In genomic region chr17:75920240-75920639, GRCm38 (mm10) we compare ENCODE assay signal across 28 mouse cellular contexts.
"Had no signal": no experiment of that assay in that cellular context is flagged by ENCODE, and none has a peak within 500 bp of the region (broad histone marks: within the 10 kb centered on the region; RNA-seq: fewer than 3 reads in every experiment).

No protein-coding gene starts in this region.

- H3K9ac ChIP-seq: heart, embryonic 13.5 days; heart, embryonic 15.5 days; hindbrain, embryonic 13.5 days; hindbrain, embryonic 15.5 days; kidney, embryonic 15.5 days; limb, embryonic 13.5 days; limb, embryonic 15.5 days; liver, embryonic 13.5 days; liver, embryonic 15.5 days; liver, postnatal 0 days had no signal

- H3K4me1 ChIP-seq: heart, embryonic 13.5 days; heart, embryonic 15.5 days; hindbrain, embryonic 13.5 days; hindbrain, embryonic 15.5 days; kidney, embryonic 15.5 days; limb, embryonic 13.5 days; limb, embryonic 15.5 days; liver, embryonic 13.5 days; liver, embryonic 15.5 days had no signal

- H3K27ac ChIP-seq: heart, adult 2 months; heart, embryonic 13.5 days; heart, embryonic 15.5 days; hindbrain, embryonic 13.5 days; hindbrain, embryonic 15.5 days; hindbrain, postnatal 0 days; kidney, embryonic 15.5 days; kidney, postnatal 0 days; limb, embryonic 13.5 days; limb, embryonic 15.5 days; liver, embryonic 13.5 days; liver, embryonic 15.5 days had no signal

- H3K4me2 ChIP-seq: heart, embryonic 11.5 days; heart, embryonic 13.5 days; heart, embryonic 15.5 days; hindbrain, embryonic 13.5 days; hindbrain, embryonic 15.5 days; kidney, embryonic 15.5 days; limb, embryonic 13.5 days; limb, embryonic 15.5 days; liver, embryonic 13.5 days; liver, embryonic 15.5 days had no signal

- H3K36me3 ChIP-seq: heart, embryonic 13.5 days; heart, embryonic 15.5 days; hindbrain, embryonic 13.5 days; hindbrain, embryonic 15.5 days; kidney, embryonic 15.5 days; limb, embryonic 13.5 days; limb, embryonic 15.5 days; liver, embryonic 13.5 days; liver, embryonic 15.5 days had no signal

- ATAC-seq: hindbrain, postnatal 0 days; intestine, embryonic 16.5 days; liver, postnatal 0 days had no signal

- H3K27me3 ChIP-seq: heart, embryonic 13.5 days; heart, embryonic 15.5 days; hindbrain, embryonic 13.5 days; hindbrain, embryonic 15.5 days; kidney, embryonic 15.5 days; limb, embryonic 13.5 days; limb, embryonic 15.5 days; liver, embryonic 13.5 days; liver, embryonic 15.5 days had no signal

- H3K9me3 ChIP-seq: heart, embryonic 13.5 days; heart, embryonic 15.5 days; hindbrain, embryonic 13.5 days; hindbrain, embryonic 15.5 days; kidney, embryonic 15.5 days; limb, embryonic 13.5 days; limb, embryonic 15.5 days; liver, embryonic 15.5 days had no signal

- H3K4me3 ChIP-seq: heart, adult 2 months; heart, embryonic 13.5 days; heart, embryonic 15.5 days; hindbrain, embryonic 13.5 days; hindbrain, embryonic 15.5 days; kidney, embryonic 15.5 days; limb, embryonic 13.5 days; limb, embryonic 15.5 days; liver, embryonic 13.5 days; liver, embryonic 15.5 days had no signal

- DNase-seq: gastrocnemius, postnatal 14 days; gastrocnemius, postnatal 36 days; heart, adult 11 months; heart, adult 2 months; heart, postnatal 14 days; heart, postnatal 36 days; kidney, adult 11 months; kidney, adult 2 months; kidney, adult 9 months; kidney, postnatal 14 days; kidney, postnatal 36 days; layer of hippocampus, adult 9-11 months; layer of hippocampus, postnatal 36 days; left cerebral cortex, postnatal 4 days; liver, embryonic 13.5 days; liver, postnatal 0 days had no signal
